Mouse (Mus musculus): ENCODE measurements around the gene Prrx1. TPM values are rescaled to one million over a fixed set of nuclear protein-coding genes. Genes with fewer than 3 reads are reported as not detected.

Gene Prrx1
- total RNA-seq, 2 experiments from 2014 or later, result not detected

Other genes with a start within 250 kb of the Prrx1 start
- not detected in 2 replicates for gene Mroh9, start 228.0 kb downstream of the Prrx1 start, total RNA-seq (2015; ENCODE audit: low replicate concordance)
- gene Mroh9, start 228.0 kb downstream of the Prrx1 start, total RNA-seq (2017; ENCODE audit: low replicate concordance), result not detected in 2 replicates
- 0.38 and 1.0 TPM in 2 replicates for gene Gorab, start 90.0 kb upstream of the Prrx1 start, total RNA-seq (2015; ENCODE audit: low replicate concordance)
- gene Gorab, start 90.0 kb upstream of the Prrx1 start, total RNA-seq (2017; ENCODE audit: low replicate concordance), result 2.9 and 3.1 TPM in 2 replicates